In the genomic region with DNA sequence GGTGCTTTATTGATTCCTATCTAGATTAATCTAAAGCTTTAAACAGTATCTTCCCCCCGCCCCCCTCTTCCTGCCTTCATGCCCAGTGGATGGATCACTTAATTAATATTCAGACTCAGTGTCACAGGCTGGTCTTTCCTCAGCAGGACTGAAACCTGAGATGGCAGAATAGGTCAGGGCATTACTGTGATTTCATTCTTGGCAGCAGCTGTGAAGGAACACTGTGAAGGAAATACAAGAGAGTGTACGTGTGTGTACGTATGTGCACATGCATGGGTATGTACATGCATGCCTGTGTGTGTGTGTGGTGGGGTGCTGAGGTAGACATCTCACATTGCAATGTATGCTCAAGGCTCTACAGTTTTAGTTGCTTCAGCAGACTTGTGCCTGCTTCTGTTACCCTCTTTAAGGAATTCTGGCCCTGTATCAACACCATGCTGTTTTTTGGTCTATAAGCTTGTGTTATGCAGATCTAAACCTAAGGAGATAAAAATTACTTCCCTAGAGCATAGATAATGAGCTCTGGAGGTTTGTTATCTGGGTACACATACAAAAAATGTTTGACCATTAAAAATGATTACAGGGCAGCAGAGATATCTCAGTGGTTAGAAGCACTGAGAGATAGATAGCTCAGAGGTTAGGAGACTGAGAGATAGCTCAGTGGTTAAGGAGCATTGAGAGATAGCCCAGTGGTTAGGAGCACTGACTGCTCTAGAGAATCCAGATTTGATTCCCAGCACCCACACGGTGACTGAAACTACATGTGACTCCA, we compare ENCODE assay signal across 12 mouse cellular contexts. TPM values are rescaled to one million over a fixed set of nuclear protein-coding genes. Genes with fewer than 3 reads are reported as not detected.
A peak's percentile ranks its signal among the peaks of the same experiment; 100 is the strongest.
DNase-seq lines count a peak whose midpoint lies in the region; ATAC-seq and TF ChIP-seq lines count a peak whose summit lies in the region.
"Had no signal": no experiment of that assay in that cellular context is flagged by ENCODE, and none has a peak within 500 bp of the region (broad histone marks: within the 10 kb centered on the region; RNA-seq: fewer than 3 reads in every experiment).

No protein-coding gene starts in this region.

- DNase-seq in kidney, postnatal 14 days = no peak
- DNase-seq in MEL (ENCODE audit: low read depth, low spot score) = peak; percentile 36
- peak; percentile 40 for DNase-seq in embryo, embryonic 10.5 days (ENCODE audit: low spot score)
- DNase-seq in cerebellum, adult 9-10 months = no peak
- no peak for DNase-seq in B cell, adult 2 months
- no peak for DNase-seq in stomach, postnatal 0 days (ENCODE audit: low spot score)
- DNase-seq: cerebellum, adult 8-10 months; gastrocnemius, postnatal 10 days; kidney, adult 11 months; lung, postnatal 10 days had no signal

- TF ChIP-seq CTCF in MEL (IDR thresholded peaks at IDR 0.05 in 2 of 3, conservative IDR thresholded peaks at IDR 0.05 in 1 of 3; ENCODE audit: control insufficient read depth in 1 of 3, insufficient read depth in 1 of 3, low read depth in 2 of 3, low read length in 3 of 3, poor library complexity in 1 of 3, severe bottlenecking in 1 of 3) = no peak
- no peak for TF ChIP-seq CTCF in stomach, postnatal 0 days (IDR thresholded peaks at IDR 0.05; ENCODE audit: low read depth)

- TF ChIP-seq EP300 in MEL (IDR thresholded peaks at IDR 0.05; ENCODE audit: low read depth in 1 of 2, low read length in 2 of 2) = peak; percentile 88
- TF ChIP-seq EP300 in stomach, postnatal 0 days (optimal IDR thresholded peaks at IDR 0.05) = no peak

- H3K4me2 ChIP-seq in kidney, embryonic 16.5 days (replicated peaks; ENCODE audit: low read depth, low read length) = no peak overlapping the region
- H3K4me2 ChIP-seq in limb, embryonic 13.5 days (replicated peaks) = no peak overlapping the region
- no peak overlapping the region for H3K4me2 ChIP-seq in stomach, postnatal 0 days (replicated peaks; ENCODE audit: low read depth)

- H3K9ac ChIP-seq in kidney, embryonic 16.5 days (replicated peaks; ENCODE audit: low read length) = no peak overlapping the region
- H3K9ac ChIP-seq in MEL (ENCODE audit: control insufficient read depth, low read depth, low read length, poor library complexity, severe bottlenecking) = no peak overlapping the region
- H3K9ac ChIP-seq in limb, embryonic 13.5 days = no peak overlapping the region
- H3K9ac ChIP-seq in stomach, postnatal 0 days (ENCODE audit: low read length) = no peak overlapping the region

- TF ChIP-seq RAD21 in MEL (IDR thresholded peaks at IDR 0.05; ENCODE audit: low read depth, low read length) = no peak

- no peaks in the 10 kb centered on the region for H3K79me2 ChIP-seq in MEL (ENCODE audit: control insufficient read depth, insufficient read depth, low read length, poor library complexity)

- no peak for TF ChIP-seq POLR2A in MEL (IDR thresholded peaks at IDR 0.05; ENCODE audit: control insufficient read depth in 1 of 2, insufficient read depth in 1 of 2, low read depth in 1 of 2, low read length in 2 of 2, poor library complexity in 1 of 2)

- H3K9me3 ChIP-seq in kidney, embryonic 16.5 days (ENCODE audit: low read length) = no peaks in the 10 kb centered on the region
- H3K9me3 ChIP-seq in MEL (replicated peaks; ENCODE audit: insufficient read depth, low read length) = no peaks in the 10 kb centered on the region
- H3K9me3 ChIP-seq in limb, embryonic 13.5 days = no peaks in the 10 kb centered on the region
- no peaks in the 10 kb centered on the region for H3K9me3 ChIP-seq in stomach, postnatal 0 days (ENCODE audit: control insufficient read depth, low read length)

- H3K27ac ChIP-seq in kidney, embryonic 16.5 days (ENCODE audit: low read length) = no peak overlapping the region
- no peak overlapping the region for H3K27ac ChIP-seq in MEL (ENCODE audit: control insufficient read depth, low read depth, low read length)
- no peak overlapping the region for H3K27ac ChIP-seq in limb, embryonic 13.5 days
- no peak overlapping the region for H3K27ac ChIP-seq in stomach, postnatal 0 days (replicated peaks)

- no peaks in the 10 kb centered on the region for H3K36me3 ChIP-seq in kidney, embryonic 16.5 days (ENCODE audit: insufficient read depth, low read length)
- peaks cover 0 to 5% of the 10 kb centered on the region in 2 experiments; a peak in 2 of 4 replicates for H3K36me3 ChIP-seq in MEL (ENCODE audit: control insufficient read depth in 1 of 2, insufficient read depth in 2 of 2, low read length in 2 of 2)
- no peaks in the 10 kb centered on the region for H3K36me3 ChIP-seq in limb, embryonic 13.5 days
- H3K36me3 ChIP-seq in stomach, postnatal 0 days (ENCODE audit: control insufficient read depth, insufficient read depth, low read length) = no peaks in the 10 kb centered on the region

- peak; percentile 15; the same call in 1 of the 2 replicates for ATAC-seq in kidney, embryonic 16.5 days (ENCODE audit: low FRiP score, low TSS enrichment)
- peak; percentile 66; the same call in 1 of the 2 replicates for ATAC-seq in limb, embryonic 13.5 days (ENCODE audit: low FRiP score, low read depth)
- ATAC-seq in stomach, postnatal 0 days (ENCODE audit: low FRiP score, low TSS enrichment) = no peak

- 53% methylated on average over 4 of the region's 4 CpGs for WGBS in kidney, embryonic 16.5 days
- 67% methylated on average over 4 of the region's 4 CpGs for WGBS in limb, embryonic 13.5 days
- 64% methylated on average over 4 of the region's 4 CpGs for WGBS in stomach, postnatal 0 days

- H3K4me1 ChIP-seq in kidney, embryonic 16.5 days (ENCODE audit: insufficient read depth, low read length) = peaks cover 8% of the 10 kb centered on the region; the same call in 1 of the 2 replicates
- H3K4me1 ChIP-seq in MEL (ENCODE audit: control insufficient read depth in 1 of 2, insufficient read depth in 2 of 2, low read length in 2 of 2) = peaks cover 0 to 7% of the 10 kb centered on the region in 2 experiments; a peak in 2 of 4 replicates
- H3K4me1 ChIP-seq in limb, embryonic 13.5 days = no peaks in the 10 kb centered on the region
- H3K4me1 ChIP-seq in stomach, postnatal 0 days (replicated peaks; ENCODE audit: control insufficient read depth, insufficient read depth) = no peaks in the 10 kb centered on the region

- H3K4me3 ChIP-seq in kidney, embryonic 16.5 days (ENCODE audit: low read length) = no peak overlapping the region
- H3K4me3 ChIP-seq in MEL (ENCODE audit: control insufficient read depth in 1 of 2, insufficient read depth in 1 of 2, low read depth in 2 of 2, low read length in 2 of 2) = no peak overlapping the region
- no peak overlapping the region for H3K4me3 ChIP-seq in limb, embryonic 13.5 days
- H3K4me3 ChIP-seq in stomach, postnatal 0 days (ENCODE audit: low read depth, low read length) = no peak overlapping the region

- no peaks in the 10 kb centered on the region for H3K27me3 ChIP-seq in kidney, embryonic 16.5 days (ENCODE audit: insufficient read depth, low read length)
- no peaks in the 10 kb centered on the region for H3K27me3 ChIP-seq in MEL (ENCODE audit: control insufficient read depth in 1 of 2, insufficient read depth in 2 of 2, low read length in 2 of 2)
- no peaks in the 10 kb centered on the region for H3K27me3 ChIP-seq in limb, embryonic 13.5 days
- H3K27me3 ChIP-seq in stomach, postnatal 0 days (ENCODE audit: control insufficient read depth, insufficient read depth, low read length) = no peaks in the 10 kb centered on the region

TF ChIP-seq in MEL, 35 proteins besides CTCF, POLR2A, EP300 and RAD21 (continues in another document):
- TF ChIP-seq CHD2 (IDR thresholded peaks at IDR 0.05; ENCODE audit: low read length) (no peak), BHLHE40 (IDR thresholded peaks at IDR 0.05; ENCODE audit: borderline replicate concordance, low read depth, low read length) (no peak), NRF1 (IDR thresholded peaks at IDR 0.05; ENCODE audit: insufficient read depth, low read depth, low read length, poor library complexity, severe bottlenecking) (no peak), TBP (IDR thresholded peaks at IDR 0.05; ENCODE audit: low read depth, low read length) (no peak), ELF1 (IDR thresholded peaks at IDR 0.05; ENCODE audit: low read depth, low read length) (no peak), ZMIZ1 (IDR thresholded peaks at IDR 0.05; ENCODE audit: low read depth, low read length) (no peak), UBTF (IDR thresholded peaks at IDR 0.05; ENCODE audit: borderline replicate concordance, insufficient read depth, low read depth, low read length) (no peak), JUND (IDR thresholded peaks at IDR 0.05; ENCODE audit: low read depth, low read length) (no peak), SIN3A (IDR thresholded peaks at IDR 0.05; ENCODE audit: low read length) (peak; percentile 46), POLR2AphosphoS5 (IDR thresholded peaks at IDR 0.05; ENCODE audit: borderline replicate concordance, low read depth, low read length) (no peak), GATA1 (IDR thresholded peaks at IDR 0.05; ENCODE audit: low read depth, low read length) (peak; percentile 87), ETS1 (IDR thresholded peaks at IDR 0.05; ENCODE audit: low read depth, low read length) (peak; percentile 73), RCOR1 (IDR thresholded peaks at IDR 0.05; ENCODE audit: low read depth, low read length) (peak; percentile 96), E2F4 (IDR thresholded peaks at IDR 0.05; ENCODE audit: borderline replicate concordance, low read depth, low read length) (no peak), HCFC1 (IDR thresholded peaks at IDR 0.05; ENCODE audit: low read depth, low read length) (no peak), ZC3H11A (IDR thresholded peaks at IDR 0.05; ENCODE audit: low read depth, low read length) (no peak), ZNF384 (IDR thresholded peaks at IDR 0.05; ENCODE audit: low read depth, low read length) (peak; percentile 50; the same call in 1 of the 2 replicates), TCF12 (IDR thresholded peaks at IDR 0.05; ENCODE audit: low read depth, low read length) (peak; percentile 92), MXI1 (IDR thresholded peaks at IDR 0.05; ENCODE audit: low read depth, low read length) (no peak; the same call in 1 of the 2 replicates), MEF2A (IDR thresholded peaks at IDR 0.05; ENCODE audit: extremely low read depth, insufficient replicate concordance, low read depth, low read length, poor library complexity, severe bottlenecking) (no peak), MAFK (IDR thresholded peaks at IDR 0.05; ENCODE audit: borderline replicate concordance, low read depth, low read length) (peak; percentile 77), MAX (IDR thresholded peaks at IDR 0.05; ENCODE audit: low read length) (0 out of 2 replicates have a peak, but pooled peaks have one; percentile 21), MYB (IDR thresholded peaks at IDR 0.05; ENCODE audit: low read depth, low read length) (no peak)

RNA-seq across cellular contexts. Expression of a gene that starts 41.0 kb away (rescaled TPM):
- 23.7 and 27.7 TPM in 2 replicates for polyA plus RNA-seq in kidney, embryonic 16.5 days (2015; fragmentation: Nextera tagmentation; extraction: Ambion mirVana)
- total RNA-seq in MEL (2012; rRNA removed) = not detected in 2 replicates
- not detected for polyA plus RNA-seq in MEL (2012; ENCODE audit: insufficient read depth in 1 of 2, insufficient read length in 2 of 2, low read depth in 1 of 2, low replicate concordance in 2 of 2, missing spikeins in 1 of 2)
- polyA plus RNA-seq in limb, embryonic 13.5 days (2015; fragmentation: Nextera tagmentation; extraction: Ambion mirVana) = 11.6 and 13.2 TPM in 2 replicates
- 20.2 and 20.4 TPM in 2 replicates for polyA plus RNA-seq in stomach, postnatal 0 days (2015; fragmentation: Nextera tagmentation; extraction: Ambion mirVana)

Comparison
In these comparisons a context has a peak if more than half of its experiments do, and no peak if none do; other contexts are left out.
1. DNase-seq: peak in MEL (single experiment) and embryo, embryonic 10.5 days (single experiment); none in kidney, postnatal 14 days (single experiment), cerebellum, adult 9-10 months (single experiment), B cell, adult 2 months (0 of 2) and stomach, postnatal 0 days (single experiment).
2. RNA of a gene that starts 41.0 kb away (polyA plus RNA-seq): 23.7 to 27.7 TPM in kidney, embryonic 16.5 days, 20.2 to 20.4 TPM in stomach, postnatal 0 days and 11.6 to 13.2 TPM in limb, embryonic 13.5 days; not detected in MEL; every median in the first group is over 10 times any median in the second.